Mouse (Mus musculus): ENCODE measurements around the gene Fbrsl1. TPM values are rescaled to one million over a fixed set of nuclear protein-coding genes. Genes with fewer than 3 reads are reported as not detected.

Gene Fbrsl1
- polyA plus RNA-seq, 1 experiment from 2014 or later, result 4.1 TPM

DNA sequence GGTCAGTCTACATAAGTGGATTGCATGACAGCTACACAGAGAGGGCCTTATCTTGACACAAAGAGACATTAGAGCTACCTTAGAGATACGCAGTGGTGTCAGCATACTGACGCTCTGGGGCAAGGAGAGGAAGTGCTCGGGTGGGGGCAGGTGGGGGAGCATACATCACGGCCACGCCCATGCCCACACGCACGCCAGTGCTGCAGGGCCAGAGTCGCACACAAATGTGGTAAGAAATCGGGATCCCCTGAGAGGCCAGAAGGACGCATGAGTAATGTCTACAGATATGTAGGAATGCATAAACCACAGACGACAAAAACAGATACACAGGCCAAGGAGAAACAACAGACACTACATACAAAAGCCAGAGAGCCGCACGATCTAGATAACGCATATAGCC lies 35.3 kb downstream of the Fbrsl1 start:
- no peak overlapping the region for H3K27ac ChIP-seq (replicated peaks)
- H3K4me3 ChIP-seq (replicated peaks), result no peak overlapping the region
- H3K36me3 ChIP-seq (replicated peaks), result peaks cover 11% of the 10 kb centered on the region; the same call in 1 of the 2 replicates
- 51% methylated on average over 14 of the region's 14 CpGs for WGBS (ENCODE audit: insufficient replicate concordance)
- no peak overlapping the region for H3K9ac ChIP-seq
- no peaks in the 10 kb centered on the region for H3K9me3 ChIP-seq (replicated peaks)
- no peak overlapping the region for H3K4me2 ChIP-seq
- ATAC-seq (ENCODE audit: insufficient read depth), result no peak
- H3K27me3 ChIP-seq, result no peaks in the 10 kb centered on the region
- H3K4me1 ChIP-seq (replicated peaks), result peaks cover 9% of the 10 kb centered on the region

DNA sequence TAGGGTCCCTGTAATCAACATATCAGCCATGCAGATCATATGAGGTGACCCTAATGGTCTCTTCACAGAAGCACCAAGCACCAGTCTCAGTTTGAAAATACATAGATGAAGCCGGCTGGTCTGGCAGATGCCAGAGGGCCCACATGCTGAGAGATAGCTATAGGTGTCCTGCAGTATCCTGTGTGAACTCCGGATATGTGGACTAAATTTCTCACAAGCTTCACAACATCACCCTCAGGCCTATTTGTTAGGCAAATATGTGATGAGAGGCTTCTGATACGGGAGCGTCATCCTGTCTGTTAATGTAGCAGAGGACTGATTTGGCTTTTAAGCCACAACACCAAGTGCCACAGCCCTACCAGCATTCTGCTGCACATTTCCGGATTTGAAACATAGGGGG lies 37.9 kb downstream of the Fbrsl1 start:
- H3K27me3 ChIP-seq, result no peaks in the 10 kb centered on the region
- H3K36me3 ChIP-seq (replicated peaks), result peaks cover 9% of the 10 kb centered on the region; the same call in 1 of the 2 replicates
- H3K4me1 ChIP-seq (replicated peaks), result peaks cover 8% of the 10 kb centered on the region; the same call in 1 of the 2 replicates
- 73% methylated on average over 5 of the region's 5 CpGs for WGBS (ENCODE audit: insufficient replicate concordance)
- no peak overlapping the region for H3K27ac ChIP-seq (replicated peaks)
- H3K4me3 ChIP-seq (replicated peaks), result no peak overlapping the region
- H3K4me2 ChIP-seq, result no peak overlapping the region
- H3K9ac ChIP-seq, result no peak overlapping the region
- H3K9me3 ChIP-seq (replicated peaks), result no peaks in the 10 kb centered on the region
- no peak for ATAC-seq (ENCODE audit: insufficient read depth)

GRCm38 (mm10) chr5:110408967-110409366 lies 39.3 kb downstream of the Fbrsl1 start:
- Histone ChIP-seq H3K27ac (replicated peaks) (no peak overlapping the region), H3K27me3 (no peaks in the 10 kb centered on the region), H3K9me3 (replicated peaks) (no peaks in the 10 kb centered on the region), H3K4me2 (no peak overlapping the region), H3K36me3 (replicated peaks) (no peaks in the 10 kb centered on the region), H3K4me1 (replicated peaks) (peaks cover 8% of the 10 kb centered on the region; the same call in 1 of the 2 replicates), H3K9ac (no peak overlapping the region), H3K4me3 (replicated peaks) (no peak overlapping the region)
- 75% methylated on average over 2 of the region's 2 CpGs for WGBS (ENCODE audit: insufficient replicate concordance)
- ATAC-seq (ENCODE audit: insufficient read depth), result no peak

GRCm38 (mm10) chr5:110406065-110406714 lies 42.1 kb downstream of the Fbrsl1 start:
- Histone ChIP-seq H3K27ac (replicated peaks) (no peak overlapping the region), H3K4me3 (replicated peaks) (no peak overlapping the region), H3K9ac (no peak overlapping the region), H3K4me1 (replicated peaks) (peaks cover 8% of the 10 kb centered on the region; the same call in 1 of the 2 replicates), H3K4me2 (no peak overlapping the region), H3K27me3 (no peaks in the 10 kb centered on the region), H3K36me3 (replicated peaks) (no peaks in the 10 kb centered on the region), H3K9me3 (replicated peaks) (no peaks in the 10 kb centered on the region)
- ATAC-seq (ENCODE audit: insufficient read depth), result no peak
- 61% methylated on average over 8 of the region's 8 CpGs for WGBS (ENCODE audit: insufficient replicate concordance)

- H3K27me3 ChIP-seq, result no peaks in the 10 kb centered on the region
- H3K4me1 ChIP-seq (replicated peaks), result peaks cover 8% of the 10 kb centered on the region; the same call in 1 of the 2 replicates
- H3K9ac ChIP-seq, result no peak overlapping the region
- H3K4me2 ChIP-seq, result no peak overlapping the region
- no peak overlapping the region for H3K4me3 ChIP-seq (replicated peaks)
- no peak for ATAC-seq (ENCODE audit: insufficient read depth)
- no peaks in the 10 kb centered on the region for H3K36me3 ChIP-seq (replicated peaks)
- WGBS (ENCODE audit: insufficient replicate concordance), result 57% methylated on average over 3 of the region's 3 CpGs
- no peaks in the 10 kb centered on the region for H3K9me3 ChIP-seq (replicated peaks)
- no peak overlapping the region for H3K27ac ChIP-seq (replicated peaks)
These were observed 44.4 kb downstream of the Fbrsl1 start for GRCm38 (mm10) chr5:110403931-110404330.

GRCm38 (mm10) chr5:110402557-110402956 lies 45.7 kb downstream of the Fbrsl1 start:
- WGBS (ENCODE audit: insufficient replicate concordance), result 63% methylated on average over 2 of the region's 2 CpGs
- Histone ChIP-seq H3K36me3 (replicated peaks) (no peaks in the 10 kb centered on the region), H3K9ac (no peak overlapping the region), H3K4me2 (no peak overlapping the region), H3K4me3 (replicated peaks) (no peak overlapping the region), H3K27me3 (no peaks in the 10 kb centered on the region), H3K27ac (replicated peaks) (no peak overlapping the region), H3K9me3 (replicated peaks) (no peaks in the 10 kb centered on the region), H3K4me1 (replicated peaks) (peaks cover 8% of the 10 kb centered on the region; the same call in 1 of the 2 replicates)
- no peak for ATAC-seq (ENCODE audit: insufficient read depth)

- peaks cover 2% of the 10 kb centered on the region; the same call in 1 of the 2 replicates for H3K4me1 ChIP-seq (replicated peaks)
- 78% methylated on average over 8 of the region's 8 CpGs for WGBS (ENCODE audit: insufficient replicate concordance)
- no peak overlapping the region for H3K4me2 ChIP-seq
- H3K4me3 ChIP-seq (replicated peaks), result no peak overlapping the region
- ATAC-seq (ENCODE audit: insufficient read depth), result no peak
- no peaks in the 10 kb centered on the region for H3K9me3 ChIP-seq (replicated peaks)
- H3K27me3 ChIP-seq, result no peaks in the 10 kb centered on the region
- no peaks in the 10 kb centered on the region for H3K36me3 ChIP-seq (replicated peaks)
- no peak overlapping the region for H3K9ac ChIP-seq
- H3K27ac ChIP-seq (replicated peaks), result no peak overlapping the region
These were observed 47.2 kb downstream of the Fbrsl1 start for GRCm38 (mm10) chr5:110401101-110401500.

- H3K36me3 ChIP-seq (replicated peaks), result no peaks in the 10 kb centered on the region
- H3K9ac ChIP-seq, result no peak overlapping the region
- H3K27me3 ChIP-seq, result no peaks in the 10 kb centered on the region
- peak; percentile 52 for ATAC-seq (ENCODE audit: insufficient read depth)
- H3K4me3 ChIP-seq (replicated peaks), result no peak overlapping the region
- 0 out of 2 replicates have a peak, but pooled peaks cover 8% of the 10 kb centered on the region for H3K4me1 ChIP-seq (replicated peaks)
- H3K4me2 ChIP-seq, result no peak overlapping the region
- no peak overlapping the region for H3K27ac ChIP-seq (replicated peaks)
- 60% methylated on average over 5 of the region's 5 CpGs for WGBS (ENCODE audit: insufficient replicate concordance)
- no peaks in the 10 kb centered on the region for H3K9me3 ChIP-seq (replicated peaks)
These were observed 53.2 kb downstream of the Fbrsl1 start for GRCm38 (mm10) chr5:110395006-110395661.

DNA sequence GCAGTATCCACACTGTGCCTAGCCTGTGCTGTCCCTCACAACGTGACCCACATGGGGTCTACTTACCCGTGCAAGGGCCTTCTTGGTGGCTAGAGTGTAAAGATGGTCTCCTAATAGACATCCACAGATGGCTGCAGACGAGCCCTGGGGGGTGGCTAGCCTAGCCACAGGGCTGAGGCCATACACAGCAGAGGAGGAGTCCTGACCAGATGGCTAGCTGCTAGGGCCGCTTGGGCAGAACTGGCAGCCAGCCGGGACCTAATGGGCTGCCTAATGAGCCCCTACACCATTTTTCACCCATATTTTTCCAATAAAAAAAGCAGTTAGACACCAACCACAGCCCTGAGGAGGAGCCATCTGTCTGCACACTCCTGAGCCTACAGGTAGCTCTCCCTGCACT lies 55.6 kb downstream of the Fbrsl1 start:
- 66% methylated on average over 5 of the region's 5 CpGs for WGBS (ENCODE audit: insufficient replicate concordance)
- Histone ChIP-seq H3K9me3 (replicated peaks) (no peaks in the 10 kb centered on the region), H3K4me1 (replicated peaks) (0 out of 2 replicates have a peak, but pooled peaks cover 8% of the 10 kb centered on the region), H3K27me3 (peaks cover under 1% of the 10 kb centered on the region), H3K27ac (replicated peaks) (no peak overlapping the region), H3K4me3 (replicated peaks) (no peak overlapping the region), H3K36me3 (replicated peaks) (no peaks in the 10 kb centered on the region), H3K4me2 (no peak overlapping the region), H3K9ac (no peak overlapping the region)
- no peak for ATAC-seq (ENCODE audit: insufficient read depth)

- H3K36me3 ChIP-seq (replicated peaks), result no peaks in the 10 kb centered on the region
- no peak overlapping the region for H3K27ac ChIP-seq (replicated peaks)
- no peak for ATAC-seq (ENCODE audit: insufficient read depth)
- no peak overlapping the region for H3K4me2 ChIP-seq
- H3K4me3 ChIP-seq (replicated peaks), result no peak overlapping the region
- no peak overlapping the region for H3K9ac ChIP-seq
- peaks cover 22% of the 10 kb centered on the region for H3K27me3 ChIP-seq
- H3K9me3 ChIP-seq (replicated peaks), result no peaks in the 10 kb centered on the region
- 66% methylated on average over 4 of the region's 4 CpGs for WGBS (ENCODE audit: insufficient replicate concordance)
- peaks cover 20% of the 10 kb centered on the region for H3K4me1 ChIP-seq (replicated peaks)
These were observed 57.7 kb downstream of the Fbrsl1 start for GRCm38 (mm10) chr5:110390631-110391030.

- Histone ChIP-seq H3K27ac (replicated peaks) (no peak overlapping the region), H3K9me3 (replicated peaks) (no peaks in the 10 kb centered on the region), H3K4me2 (peak overlapping the region; percentile 70), H3K4me1 (replicated peaks) (peaks cover 12% of the 10 kb centered on the region), H3K4me3 (replicated peaks) (peak overlapping the region; percentile 52), H3K36me3 (replicated peaks) (no peaks in the 10 kb centered on the region), H3K27me3 (peaks cover 32% of the 10 kb centered on the region), H3K9ac (no peak overlapping the region)
- ATAC-seq (ENCODE audit: insufficient read depth), result no peak
- WGBS (ENCODE audit: insufficient replicate concordance), result 31% methylated on average over 8 of the region's 8 CpGs
These were observed 61.0 kb downstream of the Fbrsl1 start for GRCm38 (mm10) chr5:110387332-110387731.
